Mouse (Mus musculus) lung, postnatal 0 days (tissue): ENCODE measurements around the gene Chrdl1. TPM values are rescaled to one million over a fixed set of nuclear protein-coding genes. Genes with fewer than 3 reads are reported as not detected.
A peak's percentile ranks its signal among the peaks of the same experiment; 100 is the strongest.

Experiments used
- ATAC-seq: fragments of 200-750 bp; cut with Nextera tagmentation; 2 replicates; pipeline ENCODE4 v1.8.0; 2017; ENCODE audit warnings: moderate library complexity
- DNase-seq: peaks from one replicate; pipeline ENCODE4 v3.0.0-alpha.2; 2016; ENCODE audit warnings: low spot score
- H3K27ac ChIP-seq: fragments of 300-500 bp; sonication (generic); 2 replicates; pipeline ENCODE4 v1.5.1; 2014; ENCODE audit warnings: antibody characterized with exemption, mild to moderate bottlenecking, low read length, mixed read lengths
- H3K27me3 ChIP-seq: fragments of 300-500 bp; sonication (generic); replicated peaks from 2 replicates; pipeline ENCODE4 v1.6.1; 2014; ENCODE audit warnings: low read length, mixed read lengths; ENCODE audit not compliant: insufficient read depth
- H3K36me3 ChIP-seq: fragments of 300-500 bp; sonication (generic); 2 replicates; pipeline ENCODE4 v1.6.1; 2014; ENCODE audit warnings: low read length, mixed read lengths; ENCODE audit not compliant: insufficient read depth
- H3K4me1 ChIP-seq: fragments of 300-500 bp; sonication (generic); 2 replicates; pipeline ENCODE4 v1.6.1; 2014; ENCODE audit warnings: antibody characterized with exemption, low read depth, low read length, mixed read lengths; ENCODE audit not compliant: insufficient read depth
- H3K4me2 ChIP-seq: fragments of 300-500 bp; sonication (generic); replicated peaks from 2 replicates; pipeline ENCODE4 v1.6.1; 2014; ENCODE audit warnings: low read depth, mild to moderate bottlenecking, low read length, moderate library complexity, mixed read lengths
- H3K4me3 ChIP-seq: fragments of 300-500 bp; sonication (generic); 2 replicates; pipeline ENCODE4 v1.5.1; 2014; ENCODE audit warnings: low read depth, low read length
- H3K9ac ChIP-seq: fragments of 300-500 bp; sonication (generic); replicated peaks from 2 replicates; pipeline ENCODE4 v1.6.1; 2014; ENCODE audit warnings: low read depth, mild to moderate bottlenecking
- H3K9me3 ChIP-seq: fragments of 300-500 bp; sonication (generic); 2 replicates; pipeline ENCODE4 v1.6.1; 2016; ENCODE audit warnings: low read length, mixed read lengths
- CTCF ChIP-seq: IDR thresholded peaks from 2 replicates; pipeline ENCODE4 v1.5.1; 2016; ENCODE audit warnings: antibody characterized with exemption, mild to moderate bottlenecking
- EP300 ChIP-seq: IDR thresholded peaks from 2 replicates; pipeline ENCODE4 v1.6.1; 2016; ENCODE audit warnings: antibody characterized with exemption, mild to moderate bottlenecking, control low read depth
- WGBS: fragments of 180-500 bp; shearing (Covaris S2); extraction: QIAGEN DNeasy Blood & Tissue Kit; methylation state at CpG from one replicate; pipeline ENCODE4 v1.1.7; 2014; 5-methylcytosine and 5-hydroxymethylcytosine counted together
- polyA plus RNA-seq: library from polyadenylated mRNA; unstranded; fragments of >200 nt; fragmentation: Nextera tagmentation; extraction: Ambion mirVana; gene quantifications from 2 replicates; pipeline ENCODE4 v1.2.1, GENCODE M21; 2015

Chrdl1 gene
- polyA plus RNA-seq, 1 experiment from 2014 or later: 0.20 TPM

DNA sequence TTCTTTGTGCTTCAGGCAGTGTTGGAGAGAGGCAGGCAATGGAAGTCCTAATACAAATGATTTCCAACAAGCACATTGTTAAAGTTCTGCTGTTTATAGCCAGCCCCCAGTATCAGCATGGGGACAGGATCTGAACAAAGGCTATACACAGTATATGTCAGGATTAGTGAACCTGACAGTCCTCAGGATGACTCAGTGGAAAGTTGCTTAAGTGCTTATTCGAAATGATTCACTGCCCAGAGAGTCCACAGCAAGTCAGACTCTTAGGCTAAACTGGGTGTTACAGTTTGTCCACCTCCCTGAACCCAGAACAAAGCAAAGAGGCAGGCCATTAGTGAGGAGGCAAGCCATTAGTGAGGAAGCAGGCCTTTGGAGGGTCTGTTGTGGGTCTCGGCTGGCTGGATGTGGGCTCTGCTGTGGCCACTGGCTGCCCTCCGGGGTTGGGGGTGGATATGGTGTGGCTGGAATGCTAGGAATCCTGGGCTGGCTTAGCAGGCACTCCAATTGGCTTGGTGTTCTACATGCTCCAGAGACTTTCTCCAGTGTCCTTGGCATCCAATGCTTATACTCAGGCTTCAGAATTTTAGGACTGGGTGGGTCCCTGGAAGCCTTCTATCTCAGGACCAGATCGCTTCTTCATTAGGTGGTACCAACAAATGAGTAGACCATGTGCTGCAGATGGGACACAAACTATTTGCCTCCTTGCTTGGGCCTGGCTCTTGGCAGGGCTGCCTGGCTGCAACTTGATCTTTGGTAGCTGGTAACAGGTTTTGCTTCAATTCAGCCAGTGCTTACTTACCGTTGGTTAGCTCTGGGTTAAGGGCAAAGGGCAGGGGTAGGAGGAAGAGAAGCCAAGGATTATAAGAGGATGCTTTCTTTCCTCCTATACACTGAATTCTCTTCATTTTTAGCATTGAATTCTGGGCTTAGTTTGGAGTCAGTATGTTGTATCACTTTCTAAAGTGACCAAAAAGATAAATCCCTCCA, 49.3 kb downstream of the Chrdl1 start:
- Histone ChIP-seq H3K4me2 (no peak overlapping the region), H3K9ac (no peak overlapping the region), H3K9me3 (no peaks in the 10 kb centered on the region), H3K4me1 (no peaks in the 10 kb centered on the region), H3K36me3 (no peaks in the 10 kb centered on the region), H3K27ac (no peak overlapping the region), H3K4me3 (no peak overlapping the region), H3K27me3 (no peaks in the 10 kb centered on the region)
- peak; percentile 21 for DNase-seq
- TF ChIP-seq EP300 (no peak), CTCF (no peak)
- ATAC-seq: peak; percentile 49
- 35% methylated on average over 5 of the region's 5 CpGs for WGBS

DNA sequence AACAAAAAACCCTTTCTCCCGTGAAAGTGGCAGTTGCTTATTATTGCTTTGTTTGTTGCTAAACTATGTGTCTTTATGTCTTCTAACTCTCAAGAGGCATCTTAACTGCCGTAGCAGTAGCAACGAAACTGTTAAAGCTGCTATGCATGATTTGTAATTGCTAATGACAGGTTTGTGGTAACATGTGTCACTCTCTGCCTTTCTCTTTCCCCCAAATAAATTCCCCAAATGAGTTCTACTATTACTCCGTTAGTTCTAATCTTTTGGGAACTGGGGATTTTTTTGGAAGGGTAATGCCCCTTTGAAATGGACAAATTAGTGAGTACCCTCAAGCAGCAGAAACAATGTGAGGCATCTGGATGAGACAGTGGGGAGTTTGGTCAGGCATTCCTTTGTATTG, 55.9 kb downstream of the Chrdl1 start:
- Histone ChIP-seq H3K4me2 (no peak overlapping the region), H3K27ac (no peak overlapping the region), H3K4me1 (no peaks in the 10 kb centered on the region), H3K9ac (no peak overlapping the region), H3K27me3 (no peaks in the 10 kb centered on the region), H3K36me3 (no peaks in the 10 kb centered on the region), H3K9me3 (no peaks in the 10 kb centered on the region), H3K4me3 (no peak overlapping the region)
- TF ChIP-seq CTCF (no peak), EP300 (no peak)
- ATAC-seq: no peak
- 58% methylated on average over 4 of the region's 4 CpGs for WGBS
- DNase-seq: no peak

DNA sequence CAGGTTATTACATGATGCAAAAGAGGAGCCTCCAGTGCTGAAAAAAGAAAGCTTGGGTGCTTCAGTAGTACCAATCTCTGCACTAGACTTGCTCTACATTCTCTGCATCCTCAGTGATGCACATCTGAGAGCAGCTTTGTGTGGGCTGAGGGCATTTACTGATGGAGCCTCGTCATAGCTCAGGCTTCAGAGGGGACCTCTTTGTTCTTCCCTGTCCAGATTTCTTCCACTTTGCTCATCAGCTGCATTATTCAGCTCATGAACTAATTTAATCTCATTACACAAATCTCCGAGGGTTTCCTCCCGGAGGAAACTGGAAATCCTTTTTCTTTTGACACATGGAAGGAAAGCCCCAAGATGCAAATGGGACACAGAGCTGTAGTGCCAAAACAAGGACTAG, 56.5 kb downstream of the Chrdl1 start:
- no peak for TF ChIP-seq CTCF
- no peak for TF ChIP-seq EP300
- 52% methylated on average over 3 of the region's 3 CpGs for WGBS
- H3K27me3 ChIP-seq: no peaks in the 10 kb centered on the region
- H3K4me2 ChIP-seq: no peak overlapping the region
- DNase-seq: no peak
- no peak overlapping the region for H3K4me3 ChIP-seq
- no peak for ATAC-seq
- no peak overlapping the region for H3K9ac ChIP-seq
- no peak overlapping the region for H3K27ac ChIP-seq
- H3K4me1 ChIP-seq: no peaks in the 10 kb centered on the region
- no peaks in the 10 kb centered on the region for H3K9me3 ChIP-seq
- no peaks in the 10 kb centered on the region for H3K36me3 ChIP-seq

DNA sequence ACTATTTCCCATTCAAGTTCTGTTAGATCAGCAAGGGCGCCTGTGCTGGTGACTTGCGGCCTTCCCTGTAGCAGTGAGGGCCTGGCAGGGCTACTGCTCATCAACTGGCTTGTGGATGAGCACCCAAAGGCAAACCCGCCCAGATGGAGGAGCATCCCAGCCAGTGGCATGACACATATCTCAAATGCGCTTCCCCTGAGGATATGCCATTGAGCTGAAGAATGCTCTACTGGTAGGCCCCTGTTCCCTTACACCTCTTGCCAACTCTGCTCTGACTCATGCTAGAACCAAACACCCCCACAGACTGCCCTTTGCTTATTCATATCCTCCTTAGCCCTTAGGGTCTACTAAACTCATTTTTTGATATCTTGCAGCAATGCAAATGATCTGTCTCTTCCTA, 57.4 kb downstream of the Chrdl1 start:
- H3K27ac ChIP-seq: no peak overlapping the region
- H3K4me2 ChIP-seq: no peak overlapping the region
- no peaks in the 10 kb centered on the region for H3K4me1 ChIP-seq
- WGBS: 91% methylated on average over 4 of the region's 4 CpGs
- TF ChIP-seq CTCF (no peak), EP300 (no peak)
- H3K9me3 ChIP-seq: no peaks in the 10 kb centered on the region
- H3K4me3 ChIP-seq: no peak overlapping the region
- H3K9ac ChIP-seq: no peak overlapping the region
- H3K36me3 ChIP-seq: no peaks in the 10 kb centered on the region
- DNase-seq (no peak), ATAC-seq (no peak)
- no peaks in the 10 kb centered on the region for H3K27me3 ChIP-seq

DNA sequence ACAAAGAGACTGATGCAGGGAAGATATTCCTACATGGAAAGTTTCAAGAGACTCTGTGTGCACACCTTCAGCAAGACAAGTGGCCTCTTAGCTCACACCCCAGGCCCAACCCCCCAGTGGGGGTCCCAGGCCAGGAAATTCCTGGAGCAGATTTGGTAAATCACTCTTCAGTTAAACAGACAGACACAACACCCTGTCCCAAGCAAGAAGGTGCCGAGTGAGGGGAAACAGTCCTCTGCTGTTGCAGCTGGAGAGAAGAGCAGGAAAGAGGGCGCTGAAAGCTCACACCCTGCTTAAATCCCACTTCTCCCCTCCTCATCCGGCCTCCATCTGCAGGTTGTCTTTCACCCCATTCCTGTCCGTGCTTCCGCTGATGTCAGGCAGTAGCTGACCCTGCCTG, 58.2 kb downstream of the Chrdl1 start:
- H3K9me3 ChIP-seq: no peaks in the 10 kb centered on the region
- TF ChIP-seq CTCF (no peak), EP300 (no peak)
- no peak overlapping the region for H3K4me3 ChIP-seq
- DNase-seq (peak; percentile 14), ATAC-seq (no peak; the same call in 1 of the 2 replicates)
- 29% methylated on average over 5 of the region's 5 CpGs for WGBS
- H3K27me3 ChIP-seq: no peaks in the 10 kb centered on the region
- H3K4me2 ChIP-seq: no peak overlapping the region
- H3K36me3 ChIP-seq: no peaks in the 10 kb centered on the region
- no peak overlapping the region for H3K27ac ChIP-seq
- H3K4me1 ChIP-seq: no peaks in the 10 kb centered on the region
- no peak overlapping the region for H3K9ac ChIP-seq

DNA sequence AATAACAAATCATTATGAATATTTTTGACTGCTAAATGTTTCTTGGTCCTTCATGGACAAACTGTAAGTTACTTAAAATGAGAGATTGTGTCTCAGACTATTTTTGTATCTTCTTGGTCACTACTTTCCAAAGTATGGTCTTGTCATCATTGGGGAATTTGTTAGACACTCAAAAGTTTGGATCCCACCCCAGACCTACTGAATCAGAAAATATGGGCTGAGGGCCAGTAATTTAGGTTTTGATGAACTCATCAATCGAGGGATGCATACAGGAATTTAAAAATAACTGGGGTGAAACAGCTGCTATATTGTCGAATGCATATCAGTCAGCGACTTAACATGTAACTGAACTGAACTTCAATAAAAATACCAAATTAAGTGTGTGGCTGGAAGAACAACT, 80.9 kb downstream of the Chrdl1 start:
- H3K9me3 ChIP-seq: no peaks in the 10 kb centered on the region
- H3K9ac ChIP-seq: no peak overlapping the region
- H3K27me3 ChIP-seq: no peaks in the 10 kb centered on the region
- H3K4me1 ChIP-seq: no peaks in the 10 kb centered on the region
- H3K4me3 ChIP-seq: no peak overlapping the region
- ATAC-seq: no peak
- DNase-seq: no peak
- 60% methylated on average over 3 of the region's 3 CpGs for WGBS
- H3K27ac ChIP-seq: no peak overlapping the region
- H3K4me2 ChIP-seq: no peak overlapping the region
- TF ChIP-seq EP300 (no peak), CTCF (no peak)
- H3K36me3 ChIP-seq: no peaks in the 10 kb centered on the region
